Mouse (Mus musculus): ENCODE measurements around the gene Tnfsf9. TPM values are rescaled to one million over a fixed set of nuclear protein-coding genes. Genes with fewer than 3 reads are reported as not detected.
A peak's percentile ranks its signal among the peaks of the same experiment; 100 is the strongest.
"Not testable (repeated sequence)": the region's sequence is repeated elsewhere in the genome, so short reads cannot be mapped to it uniquely, and the experiment has no call there.

Tnfsf9 gene
- polyA plus RNA-seq, 1 experiment from 2014 or later: 5.3 TPM

DNA sequence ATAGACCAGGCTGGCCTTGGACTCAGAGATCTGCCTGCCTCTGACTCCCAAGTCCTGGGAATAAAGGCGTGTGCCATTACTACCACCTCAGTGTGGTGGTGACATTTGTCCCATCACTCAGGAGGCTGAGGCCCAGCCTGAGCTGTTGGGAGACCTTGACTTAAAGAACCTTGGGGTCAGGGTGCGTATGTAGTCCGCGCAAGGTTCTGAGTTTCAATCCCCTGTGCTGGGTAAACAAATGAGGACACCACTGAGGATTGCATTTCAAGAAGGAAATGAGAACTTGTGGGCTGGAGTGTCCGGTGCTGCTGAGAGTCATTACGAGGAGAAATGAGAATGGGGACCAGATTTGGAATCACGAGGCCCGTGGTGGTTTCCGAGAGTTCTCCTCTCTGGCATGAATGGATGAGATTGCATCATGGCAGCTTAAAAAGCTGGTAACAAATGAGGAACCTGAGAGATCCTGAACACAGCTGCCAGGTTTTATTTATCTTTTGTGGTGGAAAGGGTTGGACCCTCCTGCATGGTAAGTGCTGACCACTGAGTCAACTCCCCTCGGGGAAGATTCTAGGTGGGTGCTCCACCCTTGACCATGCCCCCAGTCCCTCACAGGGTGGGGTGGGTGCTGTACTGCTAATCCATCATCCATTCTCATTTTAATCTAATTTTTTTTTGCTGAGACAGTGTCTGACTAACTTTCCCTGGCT lies 7.8 kb downstream of the Tnfsf9 start:
- no peaks in the 10 kb centered on the region; the same call in 1 of the 2 replicates for H3K27me3 ChIP-seq (replicated peaks)
- no peak for ATAC-seq (ENCODE audit: insufficient number of reproducible peaks, low FRiP score)
- no peak overlapping the region for H3K4me3 ChIP-seq
- H3K9ac ChIP-seq: no peak overlapping the region
- H3K9me3 ChIP-seq (replicated peaks): no peaks in the 10 kb centered on the region
- 80% methylated on average over 10 of the region's 10 CpGs for whole genome bisulfite sequencing
- no peaks in the 10 kb centered on the region for H3K36me3 ChIP-seq
- no peak overlapping the region for H3K4me2 ChIP-seq
- no peak overlapping the region for H3K27ac ChIP-seq (ENCODE audit: poor library complexity, severe bottlenecking)
- H3K4me1 ChIP-seq (replicated peaks): peaks cover 8% of the 10 kb centered on the region; the same call in 1 of the 2 replicates

DNA sequence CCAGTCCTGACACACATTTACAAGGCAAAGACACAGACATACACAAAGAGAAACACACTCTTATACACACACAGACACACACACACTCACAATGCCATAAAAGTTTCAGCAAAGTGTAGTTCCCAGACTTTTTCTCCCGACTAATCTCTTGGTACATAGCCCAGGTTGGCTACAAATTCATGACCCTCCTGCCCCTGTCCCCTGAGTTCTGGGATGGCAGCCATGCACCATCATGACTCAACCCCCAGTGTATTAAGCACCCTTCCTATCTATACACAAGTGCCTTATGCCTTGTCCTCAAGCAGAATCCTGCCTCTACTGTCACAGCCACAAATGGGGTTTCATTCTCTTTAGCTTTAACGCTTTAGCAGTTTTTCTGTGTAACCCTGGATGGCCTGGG lies 11.7 kb downstream of the Tnfsf9 start:
- Histone ChIP-seq H3K4me1 (replicated peaks) (no peaks in the 10 kb centered on the region), H3K36me3 (no peaks in the 10 kb centered on the region), H3K4me2 (no peak overlapping the region), H3K9me3 (replicated peaks) (no peaks in the 10 kb centered on the region), H3K27ac (ENCODE audit: poor library complexity, severe bottlenecking) (no peak overlapping the region), H3K27me3 (replicated peaks) (no peaks in the 10 kb centered on the region; the same call in 1 of the 2 replicates), H3K9ac (no peak overlapping the region), H3K4me3 (no peak overlapping the region)
- 69% methylated on average over 2 of the region's 2 CpGs for WGBS
- no peak for ATAC-seq (ENCODE audit: insufficient number of reproducible peaks, low FRiP score)

- H3K4me1 ChIP-seq (replicated peaks): no peaks in the 10 kb centered on the region
- H3K9ac ChIP-seq: no peak overlapping the region
- no peaks in the 10 kb centered on the region for H3K9me3 ChIP-seq (replicated peaks)
- peak overlapping the region; percentile 44 for H3K4me2 ChIP-seq
- H3K36me3 ChIP-seq: no peaks in the 10 kb centered on the region
- no peak overlapping the region for H3K27ac ChIP-seq (ENCODE audit: poor library complexity, severe bottlenecking)
- H3K4me3 ChIP-seq: no peak overlapping the region
- peak; percentile 80 for ATAC-seq (ENCODE audit: insufficient number of reproducible peaks, low FRiP score)
- WGBS: 3% methylated on average over 11 of the region's 11 CpGs
- H3K27me3 ChIP-seq (replicated peaks): no peaks in the 10 kb centered on the region; the same call in 1 of the 2 replicates
Measured at GRCm38 (mm10) chr17:57118524-57119349, 13.6 kb downstream of the Tnfsf9 start.

DNA sequence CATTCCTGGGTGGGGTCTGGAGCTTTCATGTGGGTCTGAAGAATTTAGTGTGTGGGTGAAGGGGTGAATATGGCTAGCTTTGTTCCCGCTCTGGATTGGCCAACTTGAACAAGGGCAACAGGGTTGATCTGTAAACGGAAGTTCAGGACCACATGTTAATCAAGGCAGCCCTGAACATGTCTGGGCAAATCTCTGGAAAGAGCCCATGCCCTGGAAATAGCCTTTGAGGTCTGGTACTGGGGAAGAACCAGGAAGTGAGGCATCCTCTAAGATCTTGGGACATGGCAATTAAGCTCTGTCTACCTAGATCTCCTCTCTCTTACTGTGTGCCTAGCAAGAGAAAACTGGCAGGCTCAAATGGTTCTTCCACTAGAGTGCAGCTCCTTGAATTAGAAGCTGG lies 16.7 kb downstream of the Tnfsf9 start:
- H3K9me3 ChIP-seq (replicated peaks): no peaks in the 10 kb centered on the region
- ATAC-seq (ENCODE audit: insufficient number of reproducible peaks, low FRiP score): no peak
- H3K9ac ChIP-seq: no peak overlapping the region
- H3K27me3 ChIP-seq (replicated peaks): 0 out of 2 replicates have a peak, but pooled peaks cover 3% of the 10 kb centered on the region
- no peaks in the 10 kb centered on the region for H3K4me1 ChIP-seq (replicated peaks)
- H3K4me2 ChIP-seq: no peak overlapping the region
- H3K36me3 ChIP-seq: no peaks in the 10 kb centered on the region
- H3K4me3 ChIP-seq: no peak overlapping the region
- H3K27ac ChIP-seq (ENCODE audit: poor library complexity, severe bottlenecking): no peak overlapping the region
- 72% methylated on average over 2 of the region's 2 CpGs for WGBS

- no peak overlapping the region for H3K27ac ChIP-seq (ENCODE audit: poor library complexity, severe bottlenecking)
- no peak for ATAC-seq (ENCODE audit: insufficient number of reproducible peaks, low FRiP score)
- no peak overlapping the region for H3K4me2 ChIP-seq
- 0 out of 2 replicates have a peak, but pooled peaks cover 3% of the 10 kb centered on the region for H3K27me3 ChIP-seq (replicated peaks)
- H3K4me3 ChIP-seq: no peak overlapping the region
- no peaks in the 10 kb centered on the region for H3K4me1 ChIP-seq (replicated peaks)
- no peaks in the 10 kb centered on the region for H3K9me3 ChIP-seq (replicated peaks)
- WGBS: 82% methylated on average over 11 of the region's 11 CpGs
- no peak overlapping the region for H3K9ac ChIP-seq
- H3K36me3 ChIP-seq: no peaks in the 10 kb centered on the region
Measured at GRCm38 (mm10) chr17:57123192-57124118, 18.3 kb downstream of the Tnfsf9 start.

GRCm38 (mm10) chr17:57124792-57125191 lies 19.7 kb downstream of the Tnfsf9 start:
- H3K27me3 ChIP-seq (replicated peaks): 0 out of 2 replicates have a peak, but pooled peaks cover 3% of the 10 kb centered on the region
- no peaks in the 10 kb centered on the region for H3K9me3 ChIP-seq (replicated peaks)
- no peak overlapping the region for H3K4me2 ChIP-seq
- no peaks in the 10 kb centered on the region for H3K4me1 ChIP-seq (replicated peaks)
- no peak overlapping the region for H3K4me3 ChIP-seq
- 78% methylated on average over 4 of the region's 4 CpGs for WGBS
- H3K27ac ChIP-seq (ENCODE audit: poor library complexity, severe bottlenecking): no peak overlapping the region
- ATAC-seq (ENCODE audit: insufficient number of reproducible peaks, low FRiP score): no peak
- no peak overlapping the region for H3K9ac ChIP-seq
- no peaks in the 10 kb centered on the region for H3K36me3 ChIP-seq

- Histone ChIP-seq H3K9me3 (replicated peaks) (no peaks in the 10 kb centered on the region), H3K9ac (no peak overlapping the region), H3K4me2 (no peak overlapping the region), H3K4me3 (no peak overlapping the region), H3K27me3 (replicated peaks) (0 out of 2 replicates have a peak, but pooled peaks cover 3% of the 10 kb centered on the region), H3K36me3 (no peaks in the 10 kb centered on the region), H3K4me1 (replicated peaks) (no peaks in the 10 kb centered on the region), H3K27ac (ENCODE audit: poor library complexity, severe bottlenecking) (no peak overlapping the region)
- 53% methylated on average over 3 of the region's 3 CpGs for WGBS
- no peak for ATAC-seq (ENCODE audit: insufficient number of reproducible peaks, low FRiP score)
Measured at GRCm38 (mm10) chr17:57125853-57126622, 20.9 kb downstream of the Tnfsf9 start.

DNA sequence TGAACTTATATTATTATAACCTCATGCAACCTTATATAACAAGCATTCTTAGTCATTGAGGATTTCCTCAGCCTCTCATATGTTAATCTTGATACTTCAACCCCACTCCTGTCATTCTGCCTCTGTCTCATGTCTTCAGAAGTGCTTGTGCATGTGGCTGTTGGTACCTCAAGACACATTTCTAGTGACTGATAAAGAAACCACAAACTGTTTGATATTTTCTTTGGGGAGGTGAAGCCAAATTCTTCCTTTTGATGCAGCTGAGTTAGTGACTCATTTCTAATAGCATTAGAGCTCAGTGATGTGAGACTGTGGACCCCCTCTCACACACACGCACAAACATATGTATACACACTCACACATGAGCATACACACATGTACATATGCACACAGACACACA lies 26.7 kb downstream of the Tnfsf9 start:
- H3K4me3 ChIP-seq: no peak overlapping the region
- no peak overlapping the region for H3K4me2 ChIP-seq
- H3K27ac ChIP-seq (ENCODE audit: poor library complexity, severe bottlenecking): no peak overlapping the region
- H3K4me1 ChIP-seq (replicated peaks): no peaks in the 10 kb centered on the region
- no peak for ATAC-seq (ENCODE audit: insufficient number of reproducible peaks, low FRiP score)
- H3K9ac ChIP-seq: no peak overlapping the region
- WGBS: 80% methylated on average over 1 of the region's 1 CpGs
- no peaks in the 10 kb centered on the region for H3K9me3 ChIP-seq (replicated peaks)
- H3K27me3 ChIP-seq (replicated peaks): 0 out of 2 replicates have a peak, but pooled peaks cover 13% of the 10 kb centered on the region
- H3K36me3 ChIP-seq: no peaks in the 10 kb centered on the region

GRCm38 (mm10) chr17:57134021-57134420 lies 28.9 kb downstream of the Tnfsf9 start:
- ATAC-seq (ENCODE audit: insufficient number of reproducible peaks, low FRiP score); H3K4me2 ChIP-seq; H3K4me1 ChIP-seq (replicated peaks); H3K9me3 ChIP-seq (replicated peaks); H3K36me3 ChIP-seq; H3K27ac ChIP-seq (ENCODE audit: poor library complexity, severe bottlenecking); H3K9ac ChIP-seq; H3K4me3 ChIP-seq: not testable (repeated sequence)
- 6% methylated on average over 3 of the region's 3 CpGs for WGBS
- peaks cover 13% of the 10 kb centered on the region; the same call in 1 of the 2 replicates for H3K27me3 ChIP-seq (replicated peaks)

DNA sequence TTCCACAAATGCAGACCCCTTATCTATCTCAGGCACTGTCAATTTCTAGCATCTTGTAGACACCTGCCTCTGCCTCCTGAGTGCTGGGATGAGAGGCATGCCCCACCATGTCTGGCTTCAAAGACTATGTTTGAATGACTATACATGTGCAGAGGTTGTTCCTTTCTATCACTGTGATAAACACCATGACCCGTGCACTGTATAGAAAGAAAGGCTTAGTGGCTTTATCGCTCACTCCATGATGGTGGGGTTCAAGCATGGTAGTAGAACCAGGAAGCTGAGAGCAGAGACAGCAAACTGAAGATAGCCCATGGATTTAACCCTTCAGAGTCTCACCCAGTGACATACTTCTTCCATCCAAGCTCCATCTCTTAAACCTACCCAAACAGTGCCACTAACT lies 29.6 kb downstream of the Tnfsf9 start:
- Histone ChIP-seq H3K9ac (no peak overlapping the region), H3K4me1 (replicated peaks) (no peaks in the 10 kb centered on the region), H3K4me3 (no peak overlapping the region), H3K9me3 (replicated peaks) (no peaks in the 10 kb centered on the region), H3K27ac (ENCODE audit: poor library complexity, severe bottlenecking) (no peak overlapping the region), H3K27me3 (replicated peaks) (peaks cover 13% of the 10 kb centered on the region; the same call in 1 of the 2 replicates), H3K4me2 (no peak overlapping the region), H3K36me3 (no peaks in the 10 kb centered on the region)
- 60% methylated on average over 2 of the region's 2 CpGs for WGBS
- no peak for ATAC-seq (ENCODE audit: insufficient number of reproducible peaks, low FRiP score)
